Mouse (Mus musculus): ENCODE data around the gene Defb23. TPM values are rescaled to one million over a fixed set of nuclear protein-coding genes. Genes with fewer than 3 reads are reported as not detected.
"Not testable (repeated sequence)": the region's sequence is repeated elsewhere in the genome, so short reads cannot be mapped to it uniquely, and the experiment has no call there.

Gene Defb23
- total and polyA plus RNA-seq, 2 experiments from 2014 or later, result not detected

- no peaks in the 10 kb centered on the region for H3K36me3 ChIP-seq (ENCODE audit: insufficient read depth, low read length)
- no peak overlapping the region for H3K9ac ChIP-seq (replicated peaks; ENCODE audit: low read length)
- DNase-seq (ENCODE audit: low spot score), result no peak
- H3K4me1 ChIP-seq (ENCODE audit: insufficient read depth, low read length), result peaks cover 4% of the 10 kb centered on the region
- TF ChIP-seq CTCF (IDR thresholded peaks at IDR 0.05; ENCODE audit: low read depth), result no peak
- ATAC-seq, result no peak
- no peaks in the 10 kb centered on the region for H3K27me3 ChIP-seq (ENCODE audit: insufficient read depth, low read length)
- 88% methylated on average over 2 of the region's 2 CpGs for WGBS
- no peaks in the 10 kb centered on the region for H3K9me3 ChIP-seq (ENCODE audit: low read length)
- no peak overlapping the region for H3K27ac ChIP-seq
- no peak overlapping the region for H3K4me2 ChIP-seq (ENCODE audit: low read depth, low read length)
- no peak overlapping the region for H3K4me3 ChIP-seq (ENCODE audit: low read length)
Measured at GRCm38 (mm10) chr2:152439833-152440232, 24.6 kb downstream of the Defb23 start.

- ATAC-seq (no peak), DNase-seq (ENCODE audit: low spot score) (no peak)
- no peak overlapping the region for H3K9ac ChIP-seq (replicated peaks; ENCODE audit: low read length)
- H3K4me1 ChIP-seq (ENCODE audit: insufficient read depth, low read length), result peaks cover 4% of the 10 kb centered on the region
- no peaks in the 10 kb centered on the region for H3K36me3 ChIP-seq (ENCODE audit: insufficient read depth, low read length)
- H3K27ac ChIP-seq, result no peak overlapping the region
- no peak overlapping the region for H3K4me2 ChIP-seq (ENCODE audit: low read depth, low read length)
- no peaks in the 10 kb centered on the region for H3K9me3 ChIP-seq (ENCODE audit: low read length)
- WGBS, result 71% methylated on average over 1 of the region's 1 CpGs
- H3K27me3 ChIP-seq (ENCODE audit: insufficient read depth, low read length), result no peaks in the 10 kb centered on the region
- H3K4me3 ChIP-seq (ENCODE audit: low read length), result no peak overlapping the region
- peak; percentile 44 for TF ChIP-seq CTCF (IDR thresholded peaks at IDR 0.05; ENCODE audit: low read depth)
Measured at GRCm38 (mm10) chr2:152438963-152439362, 25.5 kb downstream of the Defb23 start.

GRCm38 (mm10) chr2:152436983-152437860 is 27.2 kb downstream of the Defb23 start:
- peak; percentile 89 for ATAC-seq
- TF ChIP-seq CTCF (IDR thresholded peaks at IDR 0.05; ENCODE audit: low read depth), result peak; percentile 95
- 4% methylated on average over 23 of the region's 23 CpGs for WGBS

GRCm38 (mm10) chr2:152436405-152436901 is 28.0 kb downstream of the Defb23 start:
- H3K27ac ChIP-seq, result peak overlapping the region; percentile 9; the same call in 1 of the 2 replicates
- ATAC-seq, result peak; percentile 36; the same call in 1 of the 2 replicates

More at GRCm38 (mm10) chr2:152436983-152437860, 27.2 kb downstream of the Defb23 start:
- Histone ChIP-seq H3K4me2 (ENCODE audit: low read depth, low read length) (peak overlapping the region; percentile 53), H3K4me1 (ENCODE audit: insufficient read depth, low read length) (no peaks in the 10 kb centered on the region), H3K9me3 (ENCODE audit: low read length) (no peaks in the 10 kb centered on the region), H3K4me3 (ENCODE audit: low read length) (peak overlapping the region; percentile 20; the same call in 1 of the 2 replicates), H3K27ac (peak overlapping the region; percentile 9; the same call in 1 of the 2 replicates), H3K36me3 (ENCODE audit: insufficient read depth, low read length) (no peaks in the 10 kb centered on the region), H3K27me3 (ENCODE audit: insufficient read depth, low read length) (no peaks in the 10 kb centered on the region), H3K9ac (replicated peaks; ENCODE audit: low read length) (no peak overlapping the region)
- peak; percentile 91 for DNase-seq (ENCODE audit: low spot score)

GRCm38 (mm10) chr2:152428481-152428880 is 35.9 kb downstream of the Defb23 start:
- not testable (repeated sequence) for H3K36me3 ChIP-seq (ENCODE audit: insufficient read depth, low read length); H3K27me3 ChIP-seq (ENCODE audit: insufficient read depth, low read length); H3K4me1 ChIP-seq (ENCODE audit: insufficient read depth, low read length); H3K9ac ChIP-seq (replicated peaks; ENCODE audit: low read length); H3K4me3 ChIP-seq (ENCODE audit: low read length); H3K9me3 ChIP-seq (ENCODE audit: low read length); H3K27ac ChIP-seq; DNase-seq (ENCODE audit: low spot score); H3K4me2 ChIP-seq (ENCODE audit: low read depth, low read length); ATAC-seq
- 76% methylated on average over 2 of the region's 2 CpGs for WGBS

More at GRCm38 (mm10) chr2:152436405-152436901, 28.0 kb downstream of the Defb23 start:
- Histone ChIP-seq H3K9me3 (ENCODE audit: low read length) (no peaks in the 10 kb centered on the region), H3K4me2 (ENCODE audit: low read depth, low read length) (no peak overlapping the region), H3K36me3 (ENCODE audit: insufficient read depth, low read length) (no peaks in the 10 kb centered on the region), H3K4me3 (ENCODE audit: low read length) (no peak overlapping the region), H3K27me3 (ENCODE audit: insufficient read depth, low read length) (no peaks in the 10 kb centered on the region), H3K9ac (replicated peaks; ENCODE audit: low read length) (no peak overlapping the region), H3K4me1 (ENCODE audit: insufficient read depth, low read length) (no peaks in the 10 kb centered on the region)
- peak; percentile 36 for DNase-seq (ENCODE audit: low spot score)
- no peak for TF ChIP-seq CTCF (IDR thresholded peaks at IDR 0.05; ENCODE audit: low read depth)
- WGBS, result 77% methylated on average over 7 of the region's 7 CpGs

GRCm38 (mm10) chr2:152427493-152427892 is 36.9 kb downstream of the Defb23 start:
- Histone ChIP-seq H3K9ac (replicated peaks; ENCODE audit: low read length) (0 out of 2 replicates have a peak overlapping the region, but pooled peaks have one; percentile 17), H3K4me2 (ENCODE audit: low read depth, low read length) (peak overlapping the region; percentile 47), H3K27me3 (ENCODE audit: insufficient read depth, low read length) (no peaks in the 10 kb centered on the region), H3K9me3 (ENCODE audit: low read length) (no peaks in the 10 kb centered on the region), H3K4me3 (ENCODE audit: low read length) (peak overlapping the region; percentile 18; the same call in 1 of the 2 replicates), H3K36me3 (ENCODE audit: insufficient read depth, low read length) (no peaks in the 10 kb centered on the region), H3K4me1 (ENCODE audit: insufficient read depth, low read length) (no peaks in the 10 kb centered on the region; the same call in 1 of the 2 replicates), H3K27ac (no peak overlapping the region)
- no peak for TF ChIP-seq CTCF (IDR thresholded peaks at IDR 0.05; ENCODE audit: low read depth)
- DNase-seq (ENCODE audit: low spot score) (peak; percentile 63), ATAC-seq (peak; percentile 35; the same call in 1 of the 2 replicates)
- 3% methylated on average over 11 of the region's 12 CpGs for WGBS

All from hindbrain, postnatal 0 days (tissue).